Mouse (Mus musculus) forebrain, embryonic 16.5 days (tissue): Measurements from ENCODE around the gene St6galnac4. TPM values are rescaled to one million over a fixed set of nuclear protein-coding genes. Genes with fewer than 3 reads are reported as not detected.

Source experiments
- ATAC-seq: fragments of 200-750 bp; cut with Nextera tagmentation; 2 replicates; pipeline ENCODE4 v1.8.0; 2017; ENCODE audit warnings: mild to moderate bottlenecking, moderate library complexity
- H3K27ac ChIP-seq: fragments of 300-500 bp; sonication (generic); 2 replicates; pipeline ENCODE4 v1.5.1; 2014; ENCODE audit warnings: low read length, control low read depth
- H3K27me3 ChIP-seq: fragments of 300-500 bp; sonication (generic); replicated peaks from 2 replicates; pipeline ENCODE4 v1.6.1; 2014; ENCODE audit warnings: low read length; ENCODE audit not compliant: control insufficient read depth, insufficient read depth
- H3K36me3 ChIP-seq: fragments of 300-500 bp; sonication (generic); 2 replicates; pipeline ENCODE4 v1.6.1; 2014; ENCODE audit not compliant: control insufficient read depth, insufficient read depth
- H3K4me1 ChIP-seq: fragments of 300-500 bp; sonication (generic); replicated peaks from 2 replicates; pipeline ENCODE4 v1.6.1; 2014; ENCODE audit warnings: low read length; ENCODE audit not compliant: control insufficient read depth, insufficient read depth
- H3K4me2 ChIP-seq: fragments of 300-500 bp; sonication (generic); 2 replicates; pipeline ENCODE4 v1.6.1; 2014; ENCODE audit warnings: mild to moderate bottlenecking, low read length, control low read depth
- H3K4me3 ChIP-seq: fragments of 300-500 bp; sonication (generic); replicated peaks from 2 replicates; pipeline ENCODE4 v1.5.1; 2014; ENCODE audit warnings: mild to moderate bottlenecking, low read length, control low read depth
- H3K9ac ChIP-seq: fragments of 300-500 bp; sonication (generic); replicated peaks from 2 replicates; pipeline ENCODE4 v1.6.1; 2014; ENCODE audit warnings: low read depth, low read length, control low read depth
- H3K9me3 ChIP-seq: fragments of 300-500 bp; sonication (generic); 2 replicates; pipeline ENCODE4 v1.6.1; 2016; ENCODE audit warnings: low read length; ENCODE audit not compliant: control insufficient read depth
- WGBS: fragments of 180-500 bp; shearing (Covaris S2); extraction: QIAGEN DNeasy Blood & Tissue Kit; methylation state at CpG from one replicate; pipeline ENCODE4 v1.1.7; 2014; 5-methylcytosine and 5-hydroxymethylcytosine counted together
- polyA plus RNA-seq: library from polyadenylated mRNA; unstranded; fragments of >200 nt; fragmentation: Nextera tagmentation; extraction: Ambion mirVana; gene quantifications from 2 replicates; pipeline ENCODE4 v1.2.1, GENCODE M21; 2015

St6galnac4 gene
- polyA plus RNA-seq, 1 experiment from 2014 or later, result 29.6 TPM

DNA sequence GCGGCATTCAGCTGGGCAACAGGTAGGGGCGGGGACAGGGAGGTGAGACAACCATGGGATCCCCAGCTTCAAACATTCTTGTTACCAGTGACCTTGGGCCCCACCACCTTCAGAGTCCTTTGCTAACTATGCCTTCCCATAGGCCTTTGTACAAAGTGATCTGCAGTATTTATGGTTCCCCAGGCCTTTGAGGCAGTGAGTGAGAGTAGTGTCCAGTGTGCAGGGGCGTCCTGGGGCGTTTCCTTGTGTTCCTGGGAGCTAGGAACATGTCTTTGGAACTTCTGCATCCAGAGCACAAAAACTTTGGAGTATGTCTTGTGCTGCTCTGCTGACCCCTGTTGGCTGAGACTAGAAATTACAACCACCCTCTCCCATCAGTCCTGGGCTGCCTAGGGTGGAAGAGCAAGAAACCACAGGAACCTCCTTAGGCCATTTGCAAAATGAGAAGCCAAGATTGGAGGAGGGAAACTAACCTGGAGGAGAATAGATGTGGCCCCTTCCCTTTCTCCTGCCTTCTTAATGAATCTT is 20.3 kb upstream of the St6galnac4 start:
- Histone ChIP-seq H3K4me3 (no peak overlapping the region), H3K4me2 (no peak overlapping the region), H3K9ac (no peak overlapping the region), H3K27ac (no peak overlapping the region), H3K4me1 (peaks cover 5% of the 10 kb centered on the region), H3K9me3 (no peaks in the 10 kb centered on the region), H3K27me3 (no peaks in the 10 kb centered on the region), H3K36me3 (peaks cover 11% of the 10 kb centered on the region)
- ATAC-seq, result no peak
- WGBS, result 42% methylated on average over 4 of the region's 4 CpGs

- ATAC-seq, result no peak
- Histone ChIP-seq H3K9me3 (no peaks in the 10 kb centered on the region), H3K27ac (no peak overlapping the region), H3K27me3 (no peaks in the 10 kb centered on the region), H3K4me1 (peaks cover 13% of the 10 kb centered on the region), H3K9ac (no peak overlapping the region), H3K36me3 (peaks cover 11% of the 10 kb centered on the region), H3K4me3 (no peak overlapping the region), H3K4me2 (no peak overlapping the region)
- 58% methylated on average over 5 of the region's 5 CpGs for WGBS
Measured at GRCm38 (mm10) chr2:32568149-32568548, 18.7 kb upstream of the St6galnac4 start.

DNA sequence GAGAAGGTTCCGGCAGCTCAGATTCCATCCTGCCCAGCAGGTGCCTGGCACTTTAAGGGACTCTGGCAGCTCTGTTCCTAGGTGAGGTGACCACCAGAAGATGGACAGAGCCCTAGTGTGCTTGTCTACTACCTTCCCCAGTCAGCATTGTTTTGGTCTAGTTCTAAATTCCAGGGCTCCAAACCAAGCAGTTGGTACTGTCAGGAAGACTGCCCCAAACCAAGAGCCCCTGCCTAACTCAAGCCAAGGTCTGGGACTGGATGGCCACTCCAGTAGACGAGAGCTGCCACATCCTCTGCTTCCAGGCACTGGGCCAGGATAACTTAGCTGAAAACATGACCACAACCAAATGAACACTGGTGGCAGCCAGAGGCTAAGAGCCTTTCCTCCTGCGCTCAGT is 18.0 kb upstream of the St6galnac4 start:
- H3K27ac ChIP-seq, result no peak overlapping the region
- H3K9me3 ChIP-seq, result no peaks in the 10 kb centered on the region
- H3K4me1 ChIP-seq, result peaks cover 13% of the 10 kb centered on the region
- 82% methylated on average over 3 of the region's 3 CpGs for WGBS
- no peak overlapping the region for H3K4me2 ChIP-seq
- H3K9ac ChIP-seq, result no peak overlapping the region
- H3K4me3 ChIP-seq, result no peak overlapping the region
- H3K27me3 ChIP-seq, result no peaks in the 10 kb centered on the region
- peaks cover 8% of the 10 kb centered on the region; the same call in 1 of the 2 replicates for H3K36me3 ChIP-seq
- no peak for ATAC-seq

GRCm38 (mm10) chr2:32570698-32571494 is 16.0 kb upstream of the St6galnac4 start, which contains the start of gene Dpm2:
Gene Dpm2 (plus strand): TSS chr2:32570858.
- H3K4me3 ChIP-seq, result peak within 1 kb of the TSS; percentile 58
- H3K4me1 ChIP-seq, result peaks cover 19% of the 10 kb centered on the region
- peaks cover 6% of the 10 kb centered on the region; the same call in 1 of the 2 replicates for H3K36me3 ChIP-seq
- no peaks in the 10 kb centered on the region for H3K27me3 ChIP-seq
- no peak within 1 kb of the TSS for H3K27ac ChIP-seq
- ATAC-seq, result peak; percentile 86
- WGBS, result 2% methylated on average over 36 of the region's 36 CpGs
- peak within 1 kb of the TSS; percentile 57 for H3K9ac ChIP-seq
- no peaks in the 10 kb centered on the region for H3K9me3 ChIP-seq
- peak within 1 kb of the TSS; percentile 89 for H3K4me2 ChIP-seq

- 88% methylated on average over 11 of the region's 11 CpGs for WGBS
- no peak for ATAC-seq
- Histone ChIP-seq H3K9me3 (no peaks in the 10 kb centered on the region), H3K9ac (no peak overlapping the region), H3K36me3 (peaks cover 6% of the 10 kb centered on the region; the same call in 1 of the 2 replicates), H3K27ac (no peak overlapping the region), H3K4me1 (peaks cover 19% of the 10 kb centered on the region), H3K27me3 (no peaks in the 10 kb centered on the region), H3K4me2 (no peak overlapping the region), H3K4me3 (no peak overlapping the region)
Measured at GRCm38 (mm10) chr2:32572196-32572595, 14.7 kb upstream of the St6galnac4 start.

GRCm38 (mm10) chr2:32574497-32574896 is 12.4 kb upstream of the St6galnac4 start, which contains the start of gene Pip5kl1:
Gene Pip5kl1 (plus strand): TSS chr2:32574797.
- ATAC-seq, result no peak
- peaks cover 19% of the 10 kb centered on the region for H3K4me1 ChIP-seq
- WGBS, result 81% methylated on average over 6 of the region's 6 CpGs
- H3K4me3 ChIP-seq, result peak within 1 kb of the TSS; percentile 59
- peak within 1 kb of the TSS; percentile 99 for H3K4me2 ChIP-seq
- H3K36me3 ChIP-seq, result no peaks in the 10 kb centered on the region
- H3K27ac ChIP-seq, result no peak within 1 kb of the TSS
- H3K9ac ChIP-seq, result peak within 1 kb of the TSS; percentile 63
- H3K9me3 ChIP-seq, result no peaks in the 10 kb centered on the region
- peaks cover 5% of the 10 kb centered on the region; the same call in 1 of the 2 replicates for H3K27me3 ChIP-seq

GRCm38 (mm10) chr2:32574901-32575585 is 11.9 kb upstream of the St6galnac4 start:
- no peak overlapping the region for H3K27ac ChIP-seq
- peaks cover 8% of the 10 kb centered on the region; the same call in 1 of the 2 replicates for H3K27me3 ChIP-seq
- H3K36me3 ChIP-seq, result no peaks in the 10 kb centered on the region
- peak overlapping the region; percentile 99 for H3K4me2 ChIP-seq
- ATAC-seq, result peak; percentile 34; the same call in 1 of the 2 replicates
- no peaks in the 10 kb centered on the region for H3K9me3 ChIP-seq
- WGBS, result under 1% methylated on average over 26 of the region's 26 CpGs
- peak overlapping the region; percentile 59 for H3K4me3 ChIP-seq
- peaks cover 19% of the 10 kb centered on the region for H3K4me1 ChIP-seq
- peak overlapping the region; percentile 63 for H3K9ac ChIP-seq

DNA sequence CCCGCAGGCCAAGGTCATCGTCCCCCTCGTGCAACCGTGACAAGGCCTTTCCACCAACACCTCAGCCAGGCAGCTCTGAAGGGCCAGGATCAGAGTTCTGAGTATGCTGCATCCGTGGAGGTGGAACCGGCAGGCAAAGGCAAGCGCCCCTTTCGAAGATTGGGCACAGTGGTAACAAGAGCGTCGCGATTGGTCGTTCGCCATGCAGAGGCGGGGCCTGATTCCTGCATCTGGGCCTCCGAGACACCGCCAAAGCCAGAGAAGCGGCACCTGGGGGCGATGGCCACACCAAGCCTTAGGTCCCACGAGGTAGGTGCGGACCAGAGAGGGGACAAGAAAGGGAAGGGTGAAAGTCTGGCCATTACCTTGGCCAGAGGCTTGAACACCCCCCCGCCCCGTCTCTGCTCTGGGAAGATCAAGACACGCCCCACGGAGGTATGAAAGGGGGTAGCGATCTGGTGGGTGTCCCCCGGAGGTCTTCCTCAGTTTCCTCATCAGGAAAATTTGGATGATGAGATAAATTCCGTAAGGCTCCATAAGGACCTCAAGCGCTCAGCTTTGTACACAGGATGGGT is 11.2 kb upstream of the St6galnac4 start, which contains the start of gene 9430097D07Rik:
9430097D07Rik (minus strand) TSS at position 99 of the 575 bp plus-strand sequence.
- Histone ChIP-seq H3K36me3 (no peaks in the 10 kb centered on the region), H3K4me2 (peak within 1 kb of the TSS; percentile 99), H3K4me1 (peaks cover 19% of the 10 kb centered on the region), H3K27me3 (peaks cover 8% of the 10 kb centered on the region; the same call in 1 of the 2 replicates), H3K9ac (peak within 1 kb of the TSS; percentile 63), H3K27ac (no peak within 1 kb of the TSS), H3K9me3 (no peaks in the 10 kb centered on the region), H3K4me3 (peak within 1 kb of the TSS; percentile 59)
- peak; percentile 82 for ATAC-seq
- WGBS, result 3% methylated on average over 28 of the region's 28 CpGs
